Mouse (Mus musculus) activated CD4-positive, CD25-positive, alpha-beta regulatory T cell, adult 4 months (primary cell): ENCODE data around the gene Pole4. TPM values are rescaled to one million over a fixed set of nuclear protein-coding genes. Genes with fewer than 3 reads are reported as not detected.

Source experiments
- ATAC-seq: one replicate; pipeline ENCODE4 v1.8.0; 2017
- polyA plus RNA-seq, 2 experiments: library from polyadenylated mRNA; unstranded; fragments of 100-300 nt; shearing (Covaris generic); gene quantifications; one replicate each; pipeline ENCODE4 v1.2.1; 2017

Pole4 gene
- polyA plus RNA-seq = 10 to 100 TPM; 67.9 to 73.6 TPM

- no peak for ATAC-seq
These were observed at the start of gene Pole4 for GRCm38 (mm10) chr6:82705221-82705620. Gene Pole4, minus strand, starts transcription at chr6:82705365.

- ATAC-seq = no peak
These were observed 49.6 kb upstream of the Pole4 start for GRCm38 (mm10) chr6:82754769-82755168.

- no peak for ATAC-seq
These were observed 48.6 kb upstream of the Pole4 start for GRCm38 (mm10) chr6:82753638-82754361.

GRCm38 (mm10) chr6:82753061-82753460, 47.9 kb upstream of the Pole4 start:
- no peak for ATAC-seq

GRCm38 (mm10) chr6:82751791-82752190, 46.6 kb upstream of the Pole4 start:
- no peak for ATAC-seq

GRCm38 (mm10) chr6:82751031-82751430, 45.9 kb upstream of the Pole4 start:
- no peak for ATAC-seq

GRCm38 (mm10) chr6:82750063-82750462, 44.9 kb upstream of the Pole4 start:
- ATAC-seq = no peak

- no peak for ATAC-seq
These were observed 43.0 kb upstream of the Pole4 start for GRCm38 (mm10) chr6:82748106-82748672.

GRCm38 (mm10) chr6:82747085-82747484, 41.9 kb upstream of the Pole4 start:
- ATAC-seq = no peak

GRCm38 (mm10) chr6:82744553-82744952, 39.4 kb upstream of the Pole4 start:
- peak; percentile 58 for ATAC-seq

GRCm38 (mm10) chr6:82741518-82741880, 36.3 kb upstream of the Pole4 start:
- ATAC-seq = no peak

GRCm38 (mm10) chr6:82740868-82741517, 35.8 kb upstream of the Pole4 start:
- no peak for ATAC-seq

- ATAC-seq = peak; percentile 89
These were observed 35.1 kb upstream of the Pole4 start for GRCm38 (mm10) chr6:82740269-82740668.

- ATAC-seq = no peak
These were observed 32.7 kb upstream of the Pole4 start for GRCm38 (mm10) chr6:82737634-82738540.

- no peak for ATAC-seq
These were observed 31.7 kb upstream of the Pole4 start for GRCm38 (mm10) chr6:82736626-82737600.

- no peak for ATAC-seq
These were observed 30.2 kb upstream of the Pole4 start for GRCm38 (mm10) chr6:82735347-82735746.

- no peak for ATAC-seq
These were observed 23.5 kb upstream of the Pole4 start for GRCm38 (mm10) chr6:82728635-82729034.

- no peak for ATAC-seq
These were observed 22.0 kb upstream of the Pole4 start for GRCm38 (mm10) chr6:82727206-82727605.

GRCm38 (mm10) chr6:82723321-82723720, 18.2 kb upstream of the Pole4 start:
- ATAC-seq = no peak

- ATAC-seq = no peak
These were observed 11.0 kb upstream of the Pole4 start for GRCm38 (mm10) chr6:82716126-82716525.

GRCm38 (mm10) chr6:82715653-82716052, 10.5 kb upstream of the Pole4 start:
- ATAC-seq = no peak

GRCm38 (mm10) chr6:82715253-82715652, 10.1 kb upstream of the Pole4 start:
- no peak for ATAC-seq
